Mouse (Mus musculus) embryonic fibroblast, embryonic 13.5 days (primary cell): ENCODE data around the gene Dnm2. TPM values are rescaled to one million over a fixed set of nuclear protein-coding genes. Genes with fewer than 3 reads are reported as not detected.

Experiments
- H3K27ac ChIP-seq: 2 replicates; pipeline ENCODE4 v1.5.1; 2012; ENCODE audit warnings: low read length, control low read depth, inconsistent platforms; ENCODE audit not compliant: insufficient read depth
- H3K4me1 ChIP-seq: 2 replicates; pipeline ENCODE4 v1.6.1; 2011; ENCODE audit warnings: low read length; ENCODE audit not compliant: control insufficient read depth, insufficient read depth
- H3K4me3 ChIP-seq: 2 replicates; pipeline ENCODE4 v1.5.1; 2011; ENCODE audit warnings: mild to moderate bottlenecking, control low read depth, low read length; ENCODE audit not compliant: insufficient read depth
- CTCF ChIP-seq: IDR thresholded peaks from 2 replicates; pipeline ENCODE4 v1.5.1; 2011; ENCODE audit warnings: mild to moderate bottlenecking, control low read depth, low read length, moderate library complexity, borderline replicate concordance; ENCODE audit not compliant: insufficient read depth
- POLR2A ChIP-seq: IDR thresholded peaks from 2 replicates; pipeline ENCODE4 v1.6.1; 2011; ENCODE audit warnings: low read depth, mild to moderate bottlenecking, control low read depth, low read length, moderate library complexity
- polyA plus RNA-seq: library from polyadenylated mRNA; stranded (reverse); fragments of >200 nt; gene quantifications from 2 replicates; pipeline ENCODE4 v1.2.4, GENCODE M21; 2011; ENCODE audit warnings: low read depth; ENCODE audit not compliant: missing spikeins, insufficient read length

The Dnm2 gene
- polyA plus RNA-seq, result 77.2 and 93.4 TPM in 2 replicates

GRCm38 (mm10) chr9:21424631-21425555 is at the start of gene Dnm2:
Dnm2 (plus strand) TSS chr9:21424908.
- peak; percentile 91 for TF ChIP-seq POLR2A
- no peak for TF ChIP-seq CTCF
- H3K27ac ChIP-seq, result peak within 1 kb of the TSS; percentile 71
- 0 out of 2 replicates have a peak, but pooled peaks cover 4% of the 10 kb centered on the region for H3K4me1 ChIP-seq
- H3K4me3 ChIP-seq, result peak within 1 kb of the TSS; percentile 92

GRCm38 (mm10) chr9:21379195-21379594 is 45.5 kb upstream of the Dnm2 start:
- no peak for TF ChIP-seq CTCF
- TF ChIP-seq POLR2A, result no peak
- Histone ChIP-seq H3K4me3 (no peak overlapping the region), H3K27ac (no peak overlapping the region)

GRCm38 (mm10) chr9:21380868-21381267 is 43.8 kb upstream of the Dnm2 start:
- Histone ChIP-seq H3K4me3 (no peak overlapping the region), H3K4me1 (no peaks in the 10 kb centered on the region; the same call in 1 of the 2 replicates), H3K27ac (no peak overlapping the region)
- TF ChIP-seq POLR2A, result no peak
- TF ChIP-seq CTCF, result no peak

More at GRCm38 (mm10) chr9:21379195-21379594, 45.5 kb upstream of the Dnm2 start:
- peaks cover 2% of the 10 kb centered on the region; the same call in 1 of the 2 replicates for H3K4me1 ChIP-seq

- Histone ChIP-seq H3K27ac (no peak overlapping the region), H3K4me3 (no peak overlapping the region), H3K4me1 (no peaks in the 10 kb centered on the region; the same call in 1 of the 2 replicates)
- TF ChIP-seq CTCF (no peak), POLR2A (no peak)
Observed at GRCm38 (mm10) chr9:21383966-21384365, 40.7 kb upstream of the Dnm2 start.

- Histone ChIP-seq H3K27ac (no peak overlapping the region), H3K4me3 (no peak overlapping the region), H3K4me1 (no peaks in the 10 kb centered on the region)
- no peak for TF ChIP-seq POLR2A
- TF ChIP-seq CTCF, result no peak
Observed at GRCm38 (mm10) chr9:21392646-21393175, 32.0 kb upstream of the Dnm2 start.

GRCm38 (mm10) chr9:21395692-21396091 is 29.0 kb upstream of the Dnm2 start:
- no peak for TF ChIP-seq CTCF
- TF ChIP-seq POLR2A, result no peak
- H3K27ac ChIP-seq, result no peak overlapping the region
- no peaks in the 10 kb centered on the region for H3K4me1 ChIP-seq
- no peak overlapping the region for H3K4me3 ChIP-seq

GRCm38 (mm10) chr9:21397170-21397569 is 27.5 kb upstream of the Dnm2 start:
- no peak overlapping the region for H3K4me3 ChIP-seq
- no peak for TF ChIP-seq POLR2A
- TF ChIP-seq CTCF, result no peak
- no peak overlapping the region for H3K27ac ChIP-seq
- no peaks in the 10 kb centered on the region for H3K4me1 ChIP-seq

- Histone ChIP-seq H3K4me1 (no peaks in the 10 kb centered on the region), H3K4me3 (no peak overlapping the region), H3K27ac (no peak overlapping the region)
- TF ChIP-seq POLR2A (no peak), CTCF (no peak)
Observed at GRCm38 (mm10) chr9:21401042-21401441, 23.7 kb upstream of the Dnm2 start.

GRCm38 (mm10) chr9:21402764-21403253 is 21.9 kb upstream of the Dnm2 start:
- TF ChIP-seq CTCF, result no peak
- no peak overlapping the region for H3K27ac ChIP-seq
- H3K4me3 ChIP-seq, result no peak overlapping the region
- H3K4me1 ChIP-seq, result no peaks in the 10 kb centered on the region

- Histone ChIP-seq H3K4me1 (no peaks in the 10 kb centered on the region), H3K27ac (no peak overlapping the region), H3K4me3 (no peak overlapping the region)
- TF ChIP-seq CTCF, result no peak
- no peak for TF ChIP-seq POLR2A
Observed at GRCm38 (mm10) chr9:21403745-21404144, 21.0 kb upstream of the Dnm2 start.
